Mouse (Mus musculus) liver, embryonic 14.5 days (tissue): Measurements from ENCODE around the gene Gpd1.

Experiments
- CTCF ChIP-seq: IDR thresholded peaks from 2 replicates; pipeline ENCODE4 v1.5.1; 2016; ENCODE audit warnings: antibody characterized with exemption, low read depth, control low read depth
- EP300 ChIP-seq: IDR thresholded peaks from 2 replicates; pipeline ENCODE4 v1.6.1; 2016; ENCODE audit warnings: antibody characterized with exemption, low read depth

DNA sequence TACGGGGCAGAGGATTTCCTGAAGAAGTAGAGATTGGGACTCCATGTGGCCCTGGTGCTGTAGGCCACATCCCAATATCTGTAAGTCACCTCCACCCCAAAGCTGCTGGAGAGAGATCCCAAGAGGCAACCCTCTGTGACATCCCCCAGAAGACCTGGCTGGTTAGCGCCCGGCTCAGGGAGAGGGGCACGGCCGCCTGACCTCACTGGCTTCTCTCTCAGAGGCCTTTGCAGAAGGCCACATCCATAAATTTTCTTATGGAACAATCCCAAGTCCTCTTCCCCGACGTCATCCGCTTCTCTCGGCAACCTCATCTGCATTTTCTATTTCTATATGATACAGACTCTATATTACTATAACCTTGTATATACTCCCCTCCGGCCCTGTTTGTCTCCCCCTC, 17.6 kb upstream of the Gpd1 start:
- TF ChIP-seq CTCF (no peak), EP300 (no peak)
